Mouse (Mus musculus) granulocyte monocyte progenitor cell, adult 5-6 weeks (primary cell): ENCODE results near the gene Prkcz. TPM values are rescaled to one million over a fixed set of nuclear protein-coding genes. Genes with fewer than 3 reads are reported as not detected.

Experiments
- ATAC-seq: replicated peaks from 2 replicates; pipeline ENCODE4 v1.8.0; 2016; ENCODE audit warnings: mild to moderate bottlenecking, moderate TSS enrichment, inconsistent platforms; ENCODE audit not compliant: poor library complexity, severe bottlenecking
- total RNA-seq, 2 experiments: library from RNA; stranded (forward) in 1 of 2; stranded (reverse) in 1 of 2; fragments of 200-712, 200-1000 nt in 1 of 2; fragments of >200 nt in 1 of 2; fragmentation: Nextera tagmentation in 1 of 2; gene quantifications; 2 replicates each; pipeline ENCODE4 v1.2.3; 2014 to 2017

Prkcz gene
- total RNA-seq (2014; fragmentation: Nextera tagmentation) (not detected in 2 replicates), total RNA-seq (2017) (not detected in 2 replicates)

GRCm38 (mm10) chr4:155361303-155361791 lies at the start of gene Prkcz:
Prkcz (minus strand) TSS chr4:155361361.
- ATAC-seq, result peak; percentile 34; the same call in 1 of the 2 replicates

GRCm38 (mm10) chr4:155409058-155409776 lies 48.1 kb upstream of the Prkcz start, which contains the start of gene Cfap74:
Cfap74 (plus strand) TSS chr4:155409190.
- ATAC-seq, result peak; percentile 93

- ATAC-seq, result no peak
These were observed 47.5 kb upstream of the Prkcz start for GRCm38 (mm10) chr4:155408695-155409057.

GRCm38 (mm10) chr4:155402489-155402888 lies 41.3 kb upstream of the Prkcz start:
- no peak for ATAC-seq

- ATAC-seq, result no peak
These were observed 40.0 kb upstream of the Prkcz start for GRCm38 (mm10) chr4:155401121-155401520.

GRCm38 (mm10) chr4:155398222-155398540 lies 37.0 kb upstream of the Prkcz start:
- ATAC-seq, result no peak

- ATAC-seq, result peak; percentile 94
These were observed 36.5 kb upstream of the Prkcz start, which contains the start of gene Gabrd for GRCm38 (mm10) chr4:155397511-155398221. Gabrd (minus strand) TSS chr4:155398112.

GRCm38 (mm10) chr4:155396751-155397150 lies 35.6 kb upstream of the Prkcz start:
- ATAC-seq, result no peak

GRCm38 (mm10) chr4:155395471-155395870 lies 34.3 kb upstream of the Prkcz start:
- no peak for ATAC-seq

- no peak for ATAC-seq
These were observed 26.0 kb upstream of the Prkcz start for GRCm38 (mm10) chr4:155387166-155387565.

- no peak for ATAC-seq
These were observed 22.2 kb upstream of the Prkcz start for GRCm38 (mm10) chr4:155383326-155383725.

- ATAC-seq, result no peak
These were observed 21.6 kb upstream of the Prkcz start for GRCm38 (mm10) chr4:155382752-155383151.

- no peak for ATAC-seq
These were observed 20.8 kb upstream of the Prkcz start for GRCm38 (mm10) chr4:155381974-155382373.

- no peak for ATAC-seq
These were observed 10.9 kb upstream of the Prkcz start for GRCm38 (mm10) chr4:155371797-155372735.

- no peak for ATAC-seq
These were observed 9.9 kb upstream of the Prkcz start for GRCm38 (mm10) chr4:155370737-155371715.

- peak; percentile 62 for ATAC-seq
These were observed 7.5 kb upstream of the Prkcz start for GRCm38 (mm10) chr4:155368684-155369083.

- ATAC-seq, result no peak
These were observed 6.6 kb upstream of the Prkcz start for GRCm38 (mm10) chr4:155367739-155368138.

- no peak for ATAC-seq
These were observed 5.6 kb upstream of the Prkcz start for GRCm38 (mm10) chr4:155366784-155367183.

GRCm38 (mm10) chr4:155362443-155362842 lies 1.3 kb upstream of the Prkcz start:
- no peak for ATAC-seq
